Mouse (Mus musculus): ENCODE measurements around the gene Baz2b. TPM values are rescaled to one million over a fixed set of nuclear protein-coding genes. Genes with fewer than 3 reads are reported as not detected.

Baz2b gene
- total RNA-seq, 1 experiment from 2014 or later: 143 TPM

GRCm38 (mm10) chr2:60026554-60026953 lies 183.1 kb downstream of the Baz2b start:
- ATAC-seq (replicated peaks; ENCODE audit: low read depth, poor library complexity, severe bottlenecking): no peak

- ATAC-seq (replicated peaks; ENCODE audit: low read depth, poor library complexity, severe bottlenecking): no peak
These were observed 185.9 kb downstream of the Baz2b start for GRCm38 (mm10) chr2:60023777-60024176.

- ATAC-seq (replicated peaks; ENCODE audit: low read depth, poor library complexity, severe bottlenecking): no peak
These were observed 188.1 kb downstream of the Baz2b start for GRCm38 (mm10) chr2:60021556-60021955.

GRCm38 (mm10) chr2:60021138-60021537 lies 188.5 kb downstream of the Baz2b start:
- ATAC-seq (replicated peaks; ENCODE audit: low read depth, poor library complexity, severe bottlenecking): no peak

GRCm38 (mm10) chr2:60019546-60020250 lies 189.9 kb downstream of the Baz2b start:
- peak; percentile 31 for ATAC-seq (replicated peaks; ENCODE audit: low read depth, poor library complexity, severe bottlenecking)

GRCm38 (mm10) chr2:60018875-60019501 lies 190.7 kb downstream of the Baz2b start:
- peak; percentile 93 for ATAC-seq (replicated peaks; ENCODE audit: low read depth, poor library complexity, severe bottlenecking)

GRCm38 (mm10) chr2:60011526-60011925 lies 198.1 kb downstream of the Baz2b start:
- no peak for ATAC-seq (replicated peaks; ENCODE audit: low read depth, poor library complexity, severe bottlenecking)

- no peak for ATAC-seq (replicated peaks; ENCODE audit: low read depth, poor library complexity, severe bottlenecking)
These were observed 206.0 kb downstream of the Baz2b start for GRCm38 (mm10) chr2:60003665-60004045.

- ATAC-seq (replicated peaks; ENCODE audit: low read depth, poor library complexity, severe bottlenecking): no peak
These were observed 206.5 kb downstream of the Baz2b start for GRCm38 (mm10) chr2:60003038-60003664.

- ATAC-seq (replicated peaks; ENCODE audit: low read depth, poor library complexity, severe bottlenecking): no peak
These were observed 209.4 kb downstream of the Baz2b start for GRCm38 (mm10) chr2:60000268-60000667.

- no peak for ATAC-seq (replicated peaks; ENCODE audit: low read depth, poor library complexity, severe bottlenecking)
These were observed 212.0 kb downstream of the Baz2b start for GRCm38 (mm10) chr2:59997479-59998228.

GRCm38 (mm10) chr2:59996911-59997310 lies 212.7 kb downstream of the Baz2b start:
- no peak for ATAC-seq (replicated peaks; ENCODE audit: low read depth, poor library complexity, severe bottlenecking)

- ATAC-seq (replicated peaks; ENCODE audit: low read depth, poor library complexity, severe bottlenecking): no peak
These were observed 216.5 kb downstream of the Baz2b start for GRCm38 (mm10) chr2:59993190-59993535.

- ATAC-seq (replicated peaks; ENCODE audit: low read depth, poor library complexity, severe bottlenecking): no peak
These were observed 217.0 kb downstream of the Baz2b start for GRCm38 (mm10) chr2:59992488-59993189.

- ATAC-seq (replicated peaks; ENCODE audit: low read depth, poor library complexity, severe bottlenecking): no peak
These were observed 217.9 kb downstream of the Baz2b start for GRCm38 (mm10) chr2:59991775-59992174.

GRCm38 (mm10) chr2:59987521-59987920 lies 222.1 kb downstream of the Baz2b start:
- no peak for ATAC-seq (replicated peaks; ENCODE audit: low read depth, poor library complexity, severe bottlenecking)

GRCm38 (mm10) chr2:59979488-59980220 lies 230.0 kb downstream of the Baz2b start:
- no peak for ATAC-seq (replicated peaks; ENCODE audit: low read depth, poor library complexity, severe bottlenecking)

GRCm38 (mm10) chr2:59976680-59977079 lies 233.0 kb downstream of the Baz2b start:
- no peak for ATAC-seq (replicated peaks; ENCODE audit: low read depth, poor library complexity, severe bottlenecking)

- ATAC-seq (replicated peaks; ENCODE audit: low read depth, poor library complexity, severe bottlenecking): peak; percentile 31; the same call in 1 of the 2 replicates
These were observed 233.9 kb downstream of the Baz2b start for GRCm38 (mm10) chr2:59975772-59976171.
